Mouse (Mus musculus) G1E (cell line): ENCODE results near the gene Esyt2. TPM values are rescaled to one million over a fixed set of nuclear protein-coding genes. Genes with fewer than 3 reads are reported as not detected.

Experiments
- ATAC-seq: 2 replicates; pipeline ENCODE4 v1.8.0; 2016; ENCODE audit warnings: mild to moderate bottlenecking; ENCODE audit not compliant: insufficient number of reproducible peaks, poor library complexity, low FRiP score, severe bottlenecking; ENCODE audit errors: extremely low read depth
- DNase-seq: peaks from one replicate; pipeline ENCODE4 v3.0.0; 2012; ENCODE audit warnings: low spot score
- H3K27me3 ChIP-seq: 2 replicates; pipeline ENCODE4 v1.6.1; 2012; ENCODE audit warnings: mild to moderate bottlenecking, low read length, inconsistent platforms; ENCODE audit not compliant: insufficient read depth
- H3K36me3 ChIP-seq: replicated peaks from 2 replicates; pipeline ENCODE3; 2012; ENCODE audit warnings: mild to moderate bottlenecking, inconsistent platforms
- H3K4me1 ChIP-seq: 2 replicates; pipeline ENCODE4 v1.6.1; 2012; ENCODE audit warnings: low read depth, low read length, inconsistent platforms, mixed read lengths; ENCODE audit not compliant: insufficient read depth
- H3K4me3 ChIP-seq: 2 replicates; pipeline ENCODE4 v1.5.1; 2012; ENCODE audit warnings: low read depth, mild to moderate bottlenecking, inconsistent platforms, low read length, moderate library complexity, mixed read lengths
- H3K9me3 ChIP-seq: replicated peaks from 2 replicates; pipeline ENCODE4 v1.6.1; 2012; ENCODE audit warnings: inconsistent platforms
- CTCF ChIP-seq: IDR thresholded peaks from 2 replicates; pipeline ENCODE4 v1.5.1; 2012; ENCODE audit warnings: low read depth, low read length, inconsistent platforms, mixed read lengths
- GATA1 ChIP-seq: IDR thresholded peaks from 2 replicates; pipeline ENCODE4 v1.6.1; 2012; ENCODE audit warnings: borderline replicate concordance, low read length, inconsistent platforms, mixed read lengths
- GATA2 ChIP-seq: IDR thresholded peaks from 2 replicates; pipeline ENCODE4 v1.6.1; 2012; ENCODE audit warnings: low read depth, low read length, inconsistent platforms, borderline replicate concordance
- POLR2AphosphoS5 ChIP-seq: IDR thresholded peaks from 2 replicates; pipeline ENCODE4 v1.6.1; 2012; ENCODE audit warnings: low read depth, low read length, inconsistent platforms; ENCODE audit not compliant: insufficient replicate concordance
- TAL1 ChIP-seq: conservative IDR thresholded peaks from 2 replicates; pipeline ENCODE4 v1.6.1; 2012; ENCODE audit warnings: low read depth, low read length, inconsistent platforms, mixed read lengths
- polyA plus RNA-seq: library from polyadenylated mRNA; stranded (reverse); fragments of >175 nt; gene quantifications from 2 replicates; pipeline ENCODE4 v1.2.3, GENCODE M21; 2012
- total RNA-seq, 2 experiments: library from RNA; stranded (forward) in 1 of 2; stranded (reverse) in 1 of 2; fragments of 200-1000 nt in 1 of 2; fragments of >200 nt in 1 of 2; fragmentation: Nextera tagmentation in 1 of 2; gene quantifications; 2 replicates each; pipeline ENCODE4 v1.2.3; 2014 to 2017

Gene Esyt2
- total and polyA plus RNA-seq, 3 experiments, result 23.4 to 147 (median 87.5) TPM

GRCm38 (mm10) chr12:116389868-116390267, 108.9 kb downstream of the Esyt2 start:
- Histone ChIP-seq H3K4me1 (no peaks in the 10 kb centered on the region), H3K9me3 (no peaks in the 10 kb centered on the region), H3K27me3 (peaks cover 12% of the 10 kb centered on the region), H3K36me3 (no peaks in the 10 kb centered on the region), H3K4me3 (no peak overlapping the region)
- no peak for ATAC-seq
- DNase-seq, result no peak
- no peak for TF ChIP-seq POLR2AphosphoS5
- TF ChIP-seq CTCF, result no peak

DNA sequence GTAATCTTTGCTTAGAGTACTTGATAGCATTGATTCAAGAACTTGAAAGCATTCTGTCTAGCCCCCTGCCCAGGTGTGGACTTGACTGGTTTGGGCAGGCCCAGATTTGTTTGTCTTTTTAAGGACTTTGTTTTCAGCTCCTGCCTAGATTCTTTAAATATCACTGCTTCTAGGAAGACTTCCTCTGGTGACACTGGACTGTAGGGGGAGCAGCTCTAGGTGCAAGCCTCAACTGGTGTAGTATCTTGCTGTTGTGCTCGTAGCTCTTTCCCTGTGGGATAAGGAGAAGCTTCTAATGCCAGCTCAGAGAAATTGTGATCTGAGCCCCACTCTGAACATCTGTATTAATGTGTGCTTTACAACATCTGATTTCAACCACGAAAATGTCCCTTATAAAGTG, 113.3 kb downstream of the Esyt2 start:
- Histone ChIP-seq H3K27me3 (peaks cover 10% of the 10 kb centered on the region), H3K4me1 (no peaks in the 10 kb centered on the region), H3K9me3 (no peaks in the 10 kb centered on the region), H3K36me3 (no peaks in the 10 kb centered on the region), H3K4me3 (no peak overlapping the region)
- no peak for ATAC-seq
- TF ChIP-seq POLR2AphosphoS5 (no peak), GATA2 (no peak), GATA1 (no peak), CTCF (no peak), TAL1 (no peak)
- DNase-seq, result no peak

- no peaks in the 10 kb centered on the region for H3K36me3 ChIP-seq
- TF ChIP-seq CTCF (no peak), GATA1 (no peak), POLR2AphosphoS5 (no peak), TAL1 (no peak), GATA2 (no peak)
- H3K9me3 ChIP-seq, result no peaks in the 10 kb centered on the region
- H3K4me1 ChIP-seq, result no peaks in the 10 kb centered on the region
- ATAC-seq, result no peak
- peaks cover 9% of the 10 kb centered on the region for H3K27me3 ChIP-seq
- H3K4me3 ChIP-seq, result no peak overlapping the region
- DNase-seq, result no peak
These were observed 114.3 kb downstream of the Esyt2 start for GRCm38 (mm10) chr12:116395312-116395711.

- Histone ChIP-seq H3K4me1 (no peaks in the 10 kb centered on the region), H3K9me3 (no peaks in the 10 kb centered on the region), H3K4me3 (no peak overlapping the region), H3K36me3 (peaks cover 2% of the 10 kb centered on the region), H3K27me3 (peaks cover 9% of the 10 kb centered on the region)
- TF ChIP-seq GATA1, result no peak
- no peak for TF ChIP-seq CTCF
- TF ChIP-seq GATA2, result no peak
- no peak for TF ChIP-seq POLR2AphosphoS5
- no peak for TF ChIP-seq TAL1
- ATAC-seq, result no peak
- no peak for DNase-seq
These were observed 115.2 kb downstream of the Esyt2 start for GRCm38 (mm10) chr12:116396072-116396695.

DNA sequence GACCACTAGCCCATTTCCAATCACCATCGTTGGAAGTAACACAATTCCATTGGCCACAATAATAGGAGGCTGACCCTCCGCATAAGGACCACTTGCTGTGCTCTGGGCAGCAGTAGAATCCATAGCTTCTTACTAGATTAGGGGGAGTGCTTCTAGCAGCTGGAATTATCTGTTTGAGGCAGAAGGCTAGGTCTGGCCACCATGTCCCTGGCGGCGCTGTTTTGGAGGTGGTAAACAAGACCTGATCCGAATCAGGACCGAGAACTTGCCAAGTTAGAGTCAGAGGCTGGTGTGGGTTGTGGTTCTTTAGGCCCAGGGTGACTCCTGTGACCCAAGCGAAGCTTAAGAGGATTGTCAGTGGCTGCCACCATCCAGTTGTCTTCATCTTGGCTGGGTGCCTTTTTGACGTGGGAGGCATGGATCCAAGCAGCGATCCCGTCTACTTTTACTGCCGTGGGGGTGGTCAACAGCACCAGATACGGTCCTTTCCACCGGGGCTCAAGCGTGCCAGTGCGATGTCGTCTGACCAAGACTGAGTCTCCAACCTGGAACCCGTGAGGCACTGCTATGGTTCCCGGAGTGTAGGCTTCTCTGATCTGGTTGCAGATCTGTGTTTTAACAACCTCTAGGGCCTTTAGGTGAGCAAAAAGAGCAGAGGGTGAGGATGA, 123.2 kb downstream of the Esyt2 start:
- TF ChIP-seq POLR2AphosphoS5 (no peak), TAL1 (no peak), GATA1 (no peak), GATA2 (no peak), CTCF (no peak)
- ATAC-seq, result no peak

DNA sequence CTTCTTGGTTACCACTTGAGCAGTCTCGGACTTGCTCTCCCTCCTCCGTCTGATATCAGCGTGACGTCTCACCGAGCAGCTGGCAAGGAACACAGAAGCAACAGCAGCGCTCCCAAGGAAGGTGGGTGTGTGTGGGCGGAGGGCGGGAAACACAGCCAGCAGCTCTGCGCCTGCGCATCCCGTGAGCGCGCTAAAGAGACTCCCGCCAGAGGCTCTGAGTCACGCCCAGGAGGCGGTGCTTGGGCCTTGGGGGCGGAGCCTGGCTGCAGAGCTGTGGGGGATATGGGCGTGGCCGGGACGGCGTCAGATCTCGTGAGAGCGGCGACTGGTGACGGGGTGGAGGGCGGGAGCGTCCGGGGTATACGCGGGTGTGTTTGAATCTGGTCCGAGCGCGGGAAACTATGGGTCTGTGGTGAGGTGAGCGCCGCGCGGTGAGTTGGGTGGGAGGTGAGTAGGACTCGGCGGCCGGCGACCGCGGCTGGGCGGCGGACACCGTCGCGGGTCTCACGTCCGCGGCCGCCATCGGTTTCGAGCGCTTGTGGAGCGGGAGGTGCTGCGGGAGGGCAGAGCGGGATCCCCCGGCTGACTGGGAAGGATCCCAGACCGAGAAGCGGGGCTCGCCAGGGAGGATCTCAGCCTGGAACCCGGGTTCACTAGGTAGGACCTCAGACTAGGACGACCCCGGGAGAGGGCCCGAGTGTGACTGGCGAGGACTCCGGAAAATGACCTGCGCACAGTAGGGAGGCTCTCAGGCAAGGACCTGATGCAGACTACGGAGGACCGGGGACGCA, 124.2 kb downstream of the Esyt2 start, which contains the start of gene Ncapg2:
Gene Ncapg2 (plus strand): TSS at position 358 of the 791 bp plus-strand sequence.
- no peaks in the 10 kb centered on the region for H3K27me3 ChIP-seq
- peak within 1 kb of the TSS; percentile 88 for H3K4me3 ChIP-seq
- H3K4me1 ChIP-seq, result peaks cover 45% of the 10 kb centered on the region

More for the DNA sequence above, 123.2 kb downstream of the Esyt2 start:
- no peak for DNase-seq
- peak overlapping the region; percentile 88 for H3K4me3 ChIP-seq
- peaks cover 46% of the 10 kb centered on the region for H3K36me3 ChIP-seq
- no peaks in the 10 kb centered on the region for H3K27me3 ChIP-seq
- H3K4me1 ChIP-seq, result peaks cover 40% of the 10 kb centered on the region
- peaks cover 18% of the 10 kb centered on the region for H3K9me3 ChIP-seq

More for the DNA sequence above, 124.2 kb downstream of the Esyt2 start, which contains the start of gene Ncapg2:
- no peak for TF ChIP-seq GATA2
- no peak for TF ChIP-seq POLR2AphosphoS5
- no peak for TF ChIP-seq GATA1
- TF ChIP-seq CTCF, result no peak
- TF ChIP-seq TAL1, result no peak
- Histone ChIP-seq H3K9me3 (peaks cover 18% of the 10 kb centered on the region), H3K36me3 (peaks cover 56% of the 10 kb centered on the region)
- ATAC-seq (peak; percentile 90), DNase-seq (peak; percentile 98)
